Mouse (Mus musculus) thymus, adult 2 months (tissue): Measurements from ENCODE around the gene Ccdc136. TPM values are rescaled to one million over a fixed set of nuclear protein-coding genes. Genes with fewer than 3 reads are reported as not detected.

Experiments used
- DNase-seq: peaks from one replicate; pipeline ENCODE4 v3.0.0; 2021
- H3K27ac ChIP-seq: fragments of 200-500 bp; 2 replicates; pipeline ENCODE4 v1.5.1; 2012; ENCODE audit warnings: low read length, control low read depth; ENCODE audit not compliant: control insufficient read depth, insufficient read depth
- H3K27me3 ChIP-seq: fragments of 200-500 bp; 2 replicates; pipeline ENCODE4 v1.6.1; 2012; ENCODE audit warnings: mild to moderate bottlenecking, low read length, moderate library complexity, mixed read lengths; ENCODE audit not compliant: control insufficient read depth, insufficient read depth
- H3K36me3 ChIP-seq: fragments of 200-500 bp; 2 replicates; pipeline ENCODE4 v1.6.1; 2012; ENCODE audit warnings: mild to moderate bottlenecking, low read length, moderate library complexity; ENCODE audit not compliant: control insufficient read depth, insufficient read depth
- H3K4me1 ChIP-seq: fragments of 200-500 bp; replicated peaks from 2 replicates; pipeline ENCODE4 v1.6.1; 2012; ENCODE audit warnings: low read length; ENCODE audit not compliant: control insufficient read depth, insufficient read depth
- H3K4me3 ChIP-seq: fragments of 200-500 bp; 2 replicates; pipeline ENCODE4 v1.5.1; 2012; ENCODE audit warnings: mild to moderate bottlenecking, low read length, control low read depth, moderate library complexity; ENCODE audit not compliant: control insufficient read depth, insufficient read depth
- CTCF ChIP-seq: fragments of 200-500 bp; IDR thresholded peaks from 2 replicates; pipeline ENCODE4 v1.5.1; 2012; ENCODE audit warnings: mild to moderate bottlenecking, control low read depth, low read length, moderate library complexity, borderline replicate concordance; ENCODE audit not compliant: control insufficient read depth, poor library complexity, insufficient read depth; ENCODE audit errors: extremely low read depth
- POLR2A ChIP-seq: fragments of 200-500 bp; IDR thresholded peaks from 2 replicates; pipeline ENCODE4 v1.6.1; 2012; ENCODE audit warnings: mild to moderate bottlenecking, low read length, control low read depth, moderate library complexity; ENCODE audit not compliant: control insufficient read depth, poor library complexity, insufficient read depth; ENCODE audit errors: extremely low read depth
- WGBS: fragments of 180-500 bp; shearing (Covaris S2); methylation state at CpG from one replicate; pipeline ENCODE4 v1.1.7; 2018; 5-methylcytosine and 5-hydroxymethylcytosine counted together
- polyA plus RNA-seq: library from polyadenylated mRNA; depleted of rRNA; stranded (reverse); fragments of >200 nt; gene quantifications from 2 replicates; pipeline ENCODE4 v1.2.3, GENCODE M21; 2012

The Ccdc136 gene
- polyA plus RNA-seq, 1 experiment: 1.3 TPM

GRCm38 (mm10) chr6:29391802-29392201 lies 4.3 kb upstream of the Ccdc136 start:
- H3K4me1 ChIP-seq: peaks cover 7% of the 10 kb centered on the region
- no peak overlapping the region for H3K4me3 ChIP-seq
- H3K36me3 ChIP-seq: no peaks in the 10 kb centered on the region
- DNase-seq: no peak
- no peak overlapping the region for H3K27ac ChIP-seq
- TF ChIP-seq CTCF (no peak), POLR2A (no peak)
- 73% methylated on average over 4 of the region's 4 CpGs for WGBS
- H3K27me3 ChIP-seq: peaks cover 17% of the 10 kb centered on the region

- H3K36me3 ChIP-seq: no peaks in the 10 kb centered on the region
- H3K27me3 ChIP-seq: peaks cover 28% of the 10 kb centered on the region
- H3K4me1 ChIP-seq: peaks cover 7% of the 10 kb centered on the region
- no peak for TF ChIP-seq CTCF
- TF ChIP-seq POLR2A: no peak
- H3K4me3 ChIP-seq: no peak overlapping the region
- no peak overlapping the region for H3K27ac ChIP-seq
- 88% methylated on average over 1 of the region's 1 CpGs for WGBS
- no peak for DNase-seq
Measured at GRCm38 (mm10) chr6:29394286-29394685, 1.8 kb upstream of the Ccdc136 start.

- Histone ChIP-seq H3K27me3 (peaks cover 30% of the 10 kb centered on the region), H3K4me1 (peaks cover 7% of the 10 kb centered on the region), H3K36me3 (no peaks in the 10 kb centered on the region), H3K27ac (no peak overlapping the region), H3K4me3 (peak overlapping the region; percentile 42)
- WGBS: 29% methylated on average over 24 of the region's 24 CpGs
- DNase-seq: no peak
- no peak for TF ChIP-seq CTCF
- no peak for TF ChIP-seq POLR2A
Measured at GRCm38 (mm10) chr6:29396714-29397540, 818 bp downstream of the Ccdc136 start.

- DNase-seq: no peak
- no peak overlapping the region for H3K4me3 ChIP-seq
- peaks cover 7% of the 10 kb centered on the region for H3K4me1 ChIP-seq
- 73% methylated on average over 6 of the region's 6 CpGs for WGBS
- TF ChIP-seq POLR2A (no peak), CTCF (no peak)
- H3K27ac ChIP-seq: no peak overlapping the region
- peaks cover 30% of the 10 kb centered on the region for H3K27me3 ChIP-seq
- H3K36me3 ChIP-seq: no peaks in the 10 kb centered on the region
Measured at GRCm38 (mm10) chr6:29397575-29397974, 1.5 kb downstream of the Ccdc136 start.

- Histone ChIP-seq H3K27me3 (peaks cover 25% of the 10 kb centered on the region), H3K36me3 (no peaks in the 10 kb centered on the region), H3K27ac (no peak overlapping the region), H3K4me1 (peaks cover 7% of the 10 kb centered on the region), H3K4me3 (no peak overlapping the region)
- no peak for DNase-seq
- WGBS: 97% methylated on average over 4 of the region's 4 CpGs
- TF ChIP-seq POLR2A: no peak
- TF ChIP-seq CTCF: no peak
Measured at GRCm38 (mm10) chr6:29399851-29400250, 3.7 kb downstream of the Ccdc136 start.

GRCm38 (mm10) chr6:29402693-29403342 lies 6.7 kb downstream of the Ccdc136 start:
- H3K4me3 ChIP-seq: no peak overlapping the region
- 24% methylated on average over 34 of the region's 34 CpGs for WGBS
- no peak for DNase-seq
- H3K4me1 ChIP-seq: no peaks in the 10 kb centered on the region
- TF ChIP-seq CTCF: 0 out of 2 replicates have a peak, but pooled peaks have one; percentile 51
- TF ChIP-seq POLR2A: no peak
- no peak overlapping the region for H3K27ac ChIP-seq
- H3K36me3 ChIP-seq: no peaks in the 10 kb centered on the region
- peaks cover 4% of the 10 kb centered on the region; the same call in 1 of the 2 replicates for H3K27me3 ChIP-seq
